Mouse (Mus musculus): ENCODE measurements around the gene B830017H08Rik.

GRCm38 (mm10) chr16:17865770-17866169 lies 32.8 kb downstream of the B830017H08Rik start:
- TF ChIP-seq CTCF (IDR thresholded peaks at IDR 0.05; ENCODE audit: low read depth) (no peak), EP300 (optimal IDR thresholded peaks at IDR 0.05) (no peak)

Data from stomach, postnatal 0 days (tissue).